Mouse (Mus musculus): ENCODE data around the gene Tmem115. TPM values are rescaled to one million over a fixed set of nuclear protein-coding genes. Genes with fewer than 3 reads are reported as not detected.

Tmem115 gene
- polyA plus RNA-seq, 2 experiments: 34.9 to 54.1 TPM

DNA sequence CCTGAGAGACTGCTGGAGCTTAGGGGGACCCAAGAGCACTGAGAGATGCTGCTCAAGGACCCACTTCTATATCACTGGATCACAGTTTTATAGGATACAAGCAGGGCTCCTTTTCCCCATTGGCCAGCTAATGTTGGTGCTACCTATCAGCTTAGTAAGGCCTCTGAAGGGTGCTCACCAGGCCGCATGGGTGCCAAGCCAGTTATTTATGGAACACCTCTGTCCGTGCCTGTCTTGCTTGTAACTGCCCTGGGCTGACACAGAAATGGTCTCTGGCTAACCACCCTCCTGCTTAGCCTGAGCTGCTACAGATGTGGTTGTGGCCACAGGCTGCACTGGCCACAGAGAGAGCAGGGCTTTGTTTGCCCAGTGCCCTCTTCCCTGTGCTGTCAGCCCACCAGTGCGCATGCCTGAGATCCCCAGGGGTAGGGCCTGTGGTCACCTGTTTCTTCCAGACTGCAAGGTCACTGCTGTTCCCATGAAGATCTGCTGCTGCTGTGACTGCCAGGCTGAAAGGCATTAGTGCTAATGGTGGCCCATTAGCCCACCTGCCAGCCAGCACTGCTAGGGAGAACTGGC lies 32.9 kb upstream of the Tmem115 start:
- Histone ChIP-seq H3K4me2 (replicated peaks; ENCODE audit: low read depth, low read length, severe bottlenecking) (no peak overlapping the region), H3K36me3 (ENCODE audit: control insufficient read depth, insufficient read depth, low read length) (no peaks in the 10 kb centered on the region), H3K9me3 (ENCODE audit: control insufficient read depth, low read length) (no peaks in the 10 kb centered on the region), H3K4me1 (ENCODE audit: control insufficient read depth, insufficient read depth, low read length) (no peaks in the 10 kb centered on the region; the same call in 1 of the 2 replicates), H3K9ac (ENCODE audit: low read depth, low read length, severe bottlenecking) (no peak overlapping the region), H3K27ac (replicated peaks; ENCODE audit: low read depth, low read length) (no peak overlapping the region), H3K4me3 (replicated peaks; ENCODE audit: low read length) (no peak overlapping the region), H3K27me3 (ENCODE audit: control insufficient read depth, insufficient read depth, low read length) (no peaks in the 10 kb centered on the region; the same call in 1 of the 2 replicates)
- DNase-seq (ENCODE audit: low spot score) (no peak), ATAC-seq (ENCODE audit: low FRiP score, low read depth) (no peak)
- TF ChIP-seq POLR2A (IDR thresholded peaks at IDR 0.05; ENCODE audit: borderline replicate concordance, extremely low read depth, insufficient read depth, insufficient read length): no peak
- WGBS: 76% methylated on average over 3 of the region's 3 CpGs

DNA sequence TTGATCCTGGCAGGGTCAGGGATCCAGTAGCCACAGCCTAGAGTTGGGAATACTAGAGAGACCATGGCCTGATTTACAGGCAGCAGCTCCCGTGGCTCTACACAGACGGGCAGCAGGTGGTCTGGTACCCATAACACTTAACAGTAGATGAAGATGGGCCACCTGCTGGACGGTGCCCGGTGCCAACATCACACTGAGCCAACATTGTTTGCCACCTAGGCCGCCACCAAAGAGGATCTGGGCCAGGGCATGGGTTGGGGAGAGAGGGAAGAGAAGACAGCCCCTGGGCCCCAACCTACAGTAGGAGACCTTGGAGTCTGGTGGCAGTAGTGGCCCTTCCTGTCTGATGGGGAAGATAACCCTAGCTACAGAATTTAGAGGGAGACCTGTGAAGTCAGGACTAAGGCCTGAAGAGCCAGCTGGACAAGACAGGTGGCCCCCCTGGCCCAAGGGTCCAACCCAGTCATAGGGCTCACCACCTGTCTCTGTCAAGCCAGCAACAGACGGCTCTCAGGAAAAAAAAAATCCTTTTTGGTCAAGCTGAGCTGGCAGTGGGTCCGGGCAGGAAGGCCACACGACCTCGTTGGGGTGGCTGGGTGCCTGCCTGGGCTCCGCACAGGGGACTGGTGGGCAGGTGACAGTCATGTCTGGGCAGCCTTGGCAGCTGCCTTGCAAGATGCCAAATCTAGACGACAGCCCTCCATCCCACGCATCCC lies 31.5 kb upstream of the Tmem115 start:
- WGBS: 83% methylated on average over 12 of the region's 12 CpGs

DNA sequence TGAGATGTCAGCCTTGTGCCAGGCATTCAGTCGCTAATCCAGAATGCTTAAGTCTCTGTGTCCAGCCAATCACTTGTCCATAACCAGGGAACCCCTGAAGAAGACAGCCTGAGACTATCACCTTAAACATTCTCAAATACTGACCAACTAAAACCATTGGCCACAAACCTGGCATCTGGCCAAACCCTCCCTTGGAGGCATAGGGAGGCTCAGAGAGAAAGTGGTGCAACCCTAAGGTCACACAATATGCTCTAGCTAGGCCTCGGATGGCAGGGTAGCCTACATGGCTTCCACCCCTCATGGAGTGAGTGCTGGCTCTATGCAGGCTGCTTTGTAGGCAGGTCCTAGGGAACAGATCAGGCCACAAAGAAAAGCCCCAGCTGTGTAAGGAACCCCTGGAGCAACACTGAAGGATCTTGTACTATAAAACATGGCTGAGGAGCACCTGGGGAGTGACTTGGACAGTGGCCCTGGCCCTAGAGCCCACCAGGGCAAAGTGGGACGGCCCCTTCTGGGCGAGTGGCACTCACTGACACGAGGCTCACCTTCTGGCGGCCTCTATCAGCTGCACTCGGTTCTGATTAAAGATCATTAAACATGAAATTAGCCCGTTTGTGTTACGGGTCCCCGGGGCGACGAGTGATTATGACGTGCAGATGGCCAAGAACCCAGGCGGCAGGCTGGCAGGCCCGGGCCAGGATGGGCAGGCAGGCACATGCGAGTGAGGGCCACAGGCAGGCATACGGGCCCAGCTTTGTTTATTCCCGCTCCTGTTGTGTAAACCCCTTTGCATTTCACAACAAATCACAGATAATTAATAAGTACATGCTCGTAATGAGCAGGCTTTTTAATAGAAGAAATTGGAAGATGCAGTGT lies 28.8 kb upstream of the Tmem115 start:
- Histone ChIP-seq H3K27me3 (ENCODE audit: control insufficient read depth, insufficient read depth, low read length) (no peaks in the 10 kb centered on the region; the same call in 1 of the 2 replicates), H3K4me2 (replicated peaks; ENCODE audit: low read depth, low read length, severe bottlenecking) (no peak overlapping the region), H3K4me3 (replicated peaks; ENCODE audit: low read length) (no peak overlapping the region), H3K4me1 (ENCODE audit: control insufficient read depth, insufficient read depth, low read length) (peaks cover 11% of the 10 kb centered on the region), H3K9me3 (ENCODE audit: control insufficient read depth, low read length) (no peaks in the 10 kb centered on the region), H3K9ac (ENCODE audit: low read depth, low read length, severe bottlenecking) (no peak overlapping the region), H3K27ac (replicated peaks; ENCODE audit: low read depth, low read length) (no peak overlapping the region), H3K36me3 (ENCODE audit: control insufficient read depth, insufficient read depth, low read length) (no peaks in the 10 kb centered on the region)
- ATAC-seq (ENCODE audit: low FRiP score, low read depth): no peak
- no peak for TF ChIP-seq POLR2A (IDR thresholded peaks at IDR 0.05; ENCODE audit: borderline replicate concordance, extremely low read depth, insufficient read depth, insufficient read length)
- WGBS: 36% methylated on average over 19 of the region's 19 CpGs
- no peak for DNase-seq (ENCODE audit: low spot score)

More for the DNA sequence above, 31.5 kb upstream of the Tmem115 start:
- no peak overlapping the region for H3K4me2 ChIP-seq (replicated peaks; ENCODE audit: low read depth, low read length, severe bottlenecking)
- H3K9me3 ChIP-seq (ENCODE audit: control insufficient read depth, low read length): no peaks in the 10 kb centered on the region
- ATAC-seq (ENCODE audit: low FRiP score, low read depth): no peak
- H3K4me1 ChIP-seq (ENCODE audit: control insufficient read depth, insufficient read depth, low read length): no peaks in the 10 kb centered on the region; the same call in 1 of the 2 replicates
- no peaks in the 10 kb centered on the region; the same call in 1 of the 2 replicates for H3K27me3 ChIP-seq (ENCODE audit: control insufficient read depth, insufficient read depth, low read length)
- H3K4me3 ChIP-seq (replicated peaks; ENCODE audit: low read length): no peak overlapping the region
- H3K9ac ChIP-seq (ENCODE audit: low read depth, low read length, severe bottlenecking): no peak overlapping the region
- DNase-seq (ENCODE audit: low spot score): no peak
- no peak for TF ChIP-seq POLR2A (IDR thresholded peaks at IDR 0.05; ENCODE audit: borderline replicate concordance, extremely low read depth, insufficient read depth, insufficient read length)
- H3K27ac ChIP-seq (replicated peaks; ENCODE audit: low read depth, low read length): no peak overlapping the region
- H3K36me3 ChIP-seq (ENCODE audit: control insufficient read depth, insufficient read depth, low read length): no peaks in the 10 kb centered on the region

DNA sequence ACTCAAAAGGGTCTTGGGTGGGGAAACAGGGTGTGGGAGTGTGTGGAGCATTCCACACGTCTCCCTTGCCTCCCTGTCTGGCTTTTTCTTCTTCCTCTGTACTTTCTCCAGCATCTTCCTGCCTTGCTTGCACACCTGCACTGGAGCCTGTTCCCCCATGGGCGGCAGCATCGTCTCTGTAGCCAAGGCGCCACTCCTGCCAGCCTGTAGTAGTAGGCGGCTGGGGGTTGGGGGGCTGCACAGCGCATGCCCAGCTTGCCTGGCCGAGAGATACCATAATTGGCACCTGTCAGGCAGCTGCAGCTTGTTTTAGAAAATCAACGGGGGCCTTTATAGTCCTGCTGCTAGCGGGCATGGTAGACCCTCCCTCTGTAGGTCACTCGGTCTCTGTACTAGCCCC lies 25.5 kb upstream of the Tmem115 start:
- Histone ChIP-seq H3K27me3 (ENCODE audit: control insufficient read depth, insufficient read depth, low read length) (no peaks in the 10 kb centered on the region; the same call in 1 of the 2 replicates), H3K27ac (replicated peaks; ENCODE audit: low read depth, low read length) (no peak overlapping the region), H3K4me3 (replicated peaks; ENCODE audit: low read length) (no peak overlapping the region), H3K9me3 (ENCODE audit: control insufficient read depth, low read length) (no peaks in the 10 kb centered on the region), H3K4me1 (ENCODE audit: control insufficient read depth, insufficient read depth, low read length) (peaks cover 11% of the 10 kb centered on the region), H3K9ac (ENCODE audit: low read depth, low read length, severe bottlenecking) (no peak overlapping the region), H3K36me3 (ENCODE audit: control insufficient read depth, insufficient read depth, low read length) (no peaks in the 10 kb centered on the region), H3K4me2 (replicated peaks; ENCODE audit: low read depth, low read length, severe bottlenecking) (no peak overlapping the region)
- 28% methylated on average over 10 of the region's 10 CpGs for WGBS
- no peak for DNase-seq (ENCODE audit: low spot score)
- no peak for ATAC-seq (ENCODE audit: low FRiP score, low read depth)
- TF ChIP-seq POLR2A (IDR thresholded peaks at IDR 0.05; ENCODE audit: borderline replicate concordance, extremely low read depth, insufficient read depth, insufficient read length): no peak
